Comparison of ENCODE assay signal across 8 mouse cellular contexts in the genomic region with DNA sequence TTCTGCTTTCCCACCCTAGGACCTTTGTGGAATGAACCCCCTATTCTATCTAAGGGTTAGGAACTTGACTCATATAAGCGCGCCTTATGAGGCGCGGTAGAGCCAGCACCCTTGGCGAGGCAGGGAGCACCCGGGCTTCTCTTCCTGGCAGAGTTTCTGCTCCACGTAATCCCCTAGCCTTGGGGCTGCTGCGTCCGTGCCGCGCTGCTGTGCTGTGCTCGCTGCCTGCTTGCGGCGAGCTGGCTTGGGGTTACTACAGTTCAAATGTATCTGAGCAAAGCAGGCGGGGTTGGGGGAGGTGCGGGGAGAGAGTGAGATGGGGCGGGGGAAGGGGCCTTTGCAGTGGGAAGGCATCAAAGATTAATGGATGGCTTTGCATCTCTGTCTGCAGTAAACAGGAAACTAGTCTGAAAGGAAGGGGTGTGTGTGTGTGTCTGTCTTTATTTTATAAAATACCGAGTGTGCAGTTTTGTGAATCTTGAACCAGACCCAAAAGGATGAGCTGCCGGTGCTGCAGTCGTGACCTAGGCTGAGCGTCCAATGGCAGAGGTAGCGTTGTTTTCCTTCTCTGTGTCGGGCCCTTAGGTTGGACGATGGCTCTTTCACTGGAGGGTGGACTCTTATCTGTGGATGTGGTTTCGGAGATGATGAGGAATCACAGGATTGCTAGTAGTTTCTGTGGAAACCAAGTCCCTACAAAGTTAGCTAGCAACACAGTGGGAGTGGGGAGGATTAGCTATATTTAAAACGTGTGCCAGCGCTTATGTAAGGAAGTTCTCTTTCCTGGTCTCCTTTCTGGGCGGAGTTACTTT. TPM values are rescaled to one million over a fixed set of nuclear protein-coding genes. Genes with fewer than 3 reads are reported as not detected.
DNase-seq lines count a peak whose midpoint lies in the region; ATAC-seq and TF ChIP-seq lines count a peak whose summit lies in the region.

No protein-coding gene starts in this region.

- peak overlapping the region; percentile 75 for H3ac ChIP-seq in myocyte (ENCODE audit: control insufficient read depth, insufficient read length)

- H3K4me3 ChIP-seq in bone marrow macrophage, adult 2 months (ENCODE audit: insufficient read depth, low read length): peak overlapping the region; percentile 74
- peak overlapping the region; percentile 99 for H3K4me3 ChIP-seq in heart, embryonic 11.5 days (ENCODE audit: low read depth, low read length)
- peak overlapping the region; percentile 95 for H3K4me3 ChIP-seq in kidney, embryonic 16.5 days (ENCODE audit: low read length)
- H3K4me3 ChIP-seq in liver, adult 2 months (ENCODE audit: insufficient read depth, low read depth, low read length): peak overlapping the region; percentile 95
- H3K4me3 ChIP-seq in myocyte: peak overlapping the region; percentile 85

- H3K79me2 ChIP-seq in liver, adult 2 months (ENCODE audit: control insufficient read depth, insufficient read depth, low read length): peaks cover 3% of the 10 kb centered on the region; the same call in 1 of the 2 replicates
- peaks cover 51% of the 10 kb centered on the region for H3K79me2 ChIP-seq in myocyte (ENCODE audit: control insufficient read depth, insufficient read depth)

- no peaks in the 10 kb centered on the region for H3K9me3 ChIP-seq in heart, embryonic 11.5 days (replicated peaks; ENCODE audit: control insufficient read depth, low read length)
- H3K9me3 ChIP-seq in kidney, embryonic 16.5 days (ENCODE audit: low read length): no peaks in the 10 kb centered on the region

- peaks cover 3% of the 10 kb centered on the region for H3K36me3 ChIP-seq in heart, embryonic 11.5 days (ENCODE audit: control insufficient read depth, insufficient read depth, low read length)
- peaks cover 6% of the 10 kb centered on the region for H3K36me3 ChIP-seq in kidney, embryonic 16.5 days (ENCODE audit: insufficient read depth, low read length)
- peaks cover 3% of the 10 kb centered on the region; the same call in 1 of the 2 replicates for H3K36me3 ChIP-seq in liver, adult 2 months (ENCODE audit: control insufficient read depth, insufficient read depth, low read length)
- H3K36me3 ChIP-seq in myocyte (ENCODE audit: control insufficient read depth, insufficient read depth): peaks cover 4% of the 10 kb centered on the region

- H3K4me2 ChIP-seq in heart, embryonic 11.5 days: peak overlapping the region; percentile 75
- H3K4me2 ChIP-seq in kidney, embryonic 16.5 days (replicated peaks; ENCODE audit: low read depth, low read length): peak overlapping the region; percentile 63
- H3K4me2 ChIP-seq in myocyte (ENCODE audit: low read depth): peak overlapping the region; percentile 89

- no peak for TF ChIP-seq POLR2A in bone marrow macrophage, adult 2 months (IDR thresholded peaks at IDR 0.05; ENCODE audit: borderline replicate concordance, low read depth, low read length)
- no peak for TF ChIP-seq POLR2A in liver, adult 2 months (IDR thresholded peaks at IDR 0.05; ENCODE audit: extremely low read depth, insufficient read depth, low read length)
- peak; percentile 76 for TF ChIP-seq POLR2A in myocyte (IDR thresholded peaks at IDR 0.05; ENCODE audit: insufficient read length, low read depth)

- peak; percentile 77 for ATAC-seq in erythroblast, adult 5-6 weeks (replicated peaks; ENCODE audit: low FRiP score, poor library complexity, severe bottlenecking)
- peak; percentile 85 for ATAC-seq in heart, embryonic 11.5 days (replicated peaks; ENCODE audit: insufficient number of reproducible peaks, low FRiP score, low TSS enrichment)
- peak; percentile 91 for ATAC-seq in kidney, embryonic 16.5 days (ENCODE audit: low FRiP score, low TSS enrichment)

- no peak for TF ChIP-seq CTCF in bone marrow macrophage, adult 2 months (IDR thresholded peaks at IDR 0.05; ENCODE audit: low read depth, low read length)
- no peak for TF ChIP-seq CTCF in liver, adult 2 months (IDR thresholded peaks at IDR 0.05; ENCODE audit: low read depth, low read length)

- DNase-seq in A20 (ENCODE audit: low read depth, low spot score): peak; percentile 91
- peak; percentile 65 for DNase-seq in liver, adult 2 months (ENCODE audit: extremely low read depth, low read depth, low spot score)
- peak; percentile 81 to 87 for DNase-seq in spleen, postnatal 4 days (ENCODE audit: low spot score in 2 of 2)

- H3K27ac ChIP-seq in bone marrow macrophage, adult 2 months (ENCODE audit: insufficient read depth, low read depth, low read length): peak overlapping the region; percentile 92
- H3K27ac ChIP-seq in heart, embryonic 11.5 days (ENCODE audit: low read depth, low read length): peak overlapping the region; percentile 97
- peak overlapping the region; percentile 96 for H3K27ac ChIP-seq in kidney, embryonic 16.5 days (ENCODE audit: low read length)
- peak overlapping the region; percentile 64 for H3K27ac ChIP-seq in liver, adult 2 months (replicated peaks; ENCODE audit: insufficient read depth, low read depth, low read length)

- H3K4me1 ChIP-seq in bone marrow macrophage, adult 2 months (ENCODE audit: control insufficient read depth, insufficient read depth, low read length): peaks cover 36% of the 10 kb centered on the region
- H3K4me1 ChIP-seq in heart, embryonic 11.5 days (ENCODE audit: control insufficient read depth, insufficient read depth, low read length): peaks cover 8% of the 10 kb centered on the region; the same call in 1 of the 2 replicates
- H3K4me1 ChIP-seq in kidney, embryonic 16.5 days (ENCODE audit: insufficient read depth, low read length): peaks cover 25% of the 10 kb centered on the region
- H3K4me1 ChIP-seq in liver, adult 2 months (ENCODE audit: control insufficient read depth, insufficient read depth, low read length): peaks cover 2% of the 10 kb centered on the region; the same call in 1 of the 2 replicates

- peak overlapping the region; percentile 96 for H3K9ac ChIP-seq in heart, embryonic 11.5 days (ENCODE audit: low read depth, low read length)
- H3K9ac ChIP-seq in kidney, embryonic 16.5 days (replicated peaks; ENCODE audit: low read length): peak overlapping the region; percentile 97
- peak overlapping the region; percentile 76 for H3K9ac ChIP-seq in liver, adult 2 months (ENCODE audit: low read depth, low read length)

- H3K27me3 ChIP-seq in heart, embryonic 11.5 days (ENCODE audit: control insufficient read depth, insufficient read depth, low read length): no peaks in the 10 kb centered on the region
- no peaks in the 10 kb centered on the region for H3K27me3 ChIP-seq in kidney, embryonic 16.5 days (ENCODE audit: insufficient read depth, low read length)
- no peaks in the 10 kb centered on the region for H3K27me3 ChIP-seq in liver, adult 2 months (ENCODE audit: control insufficient read depth, insufficient read depth, low read length)
- no peaks in the 10 kb centered on the region for H3K27me3 ChIP-seq in myocyte (ENCODE audit: control insufficient read depth, insufficient read depth, insufficient read length)

- WGBS in heart, embryonic 11.5 days (ENCODE audit: insufficient replicate concordance): 0% methylated on average over 28 of the region's 28 CpGs
- under 1% methylated on average over 28 of the region's 28 CpGs for WGBS in kidney, embryonic 16.5 days
- WGBS in liver, adult 2 months: under 1% methylated on average over 28 of the region's 28 CpGs

TF ChIP-seq in myocyte, 11 proteins besides CTCF, POLR2A, EP300 and RAD21:
- TF ChIP-seq MYOG (IDR thresholded peaks at IDR 0.05; ENCODE audit: control insufficient read depth in 1 of 3, insufficient read depth in 1 of 3, insufficient read length in 2 of 3, low read depth in 2 of 3) (peak in 1 of 3 experiments; percentile 32), POLR2AphosphoS2 (IDR thresholded peaks at IDR 0.05; ENCODE audit: insufficient read length, low read depth) (peak; percentile 71), MYOD1 (IDR thresholded peaks at IDR 0.05; ENCODE audit: control insufficient read depth in 1 of 3, insufficient read length in 2 of 3, low read depth in 2 of 3) (peak in 1 of 3 experiments; percentile 49), MAX (IDR thresholded peaks at IDR 0.05; ENCODE audit: low read depth) (no peak), USF1 (IDR thresholded peaks at IDR 0.05; ENCODE audit: low read depth) (no peak)

RNA-seq across cellular contexts. Expression of a gene that starts 1.4 kb away (rescaled TPM):
- 36.2 and 43.3 TPM in 2 replicates for polyA plus RNA-seq in bone marrow macrophage, adult 2 months (2012; ENCODE audit: insufficient read depth, insufficient read length, missing spikeins)
- total RNA-seq in erythroblast, adult 5-6 weeks (2015; ENCODE audit: low replicate concordance): 193 and 204 TPM in 2 replicates
- 394 and 452 TPM in 2 replicates for total RNA-seq in erythroblast, adult 5-6 weeks (2017; ENCODE audit: low replicate concordance)
- 60.4 and 64.4 TPM in 2 replicates for polyA plus RNA-seq in heart, embryonic 11.5 days (2014; fragmentation: Nextera tagmentation; extraction: Ambion mirVana)
- polyA plus RNA-seq in kidney, embryonic 16.5 days (2015; fragmentation: Nextera tagmentation; extraction: Ambion mirVana): 61.4 and 64.3 TPM in 2 replicates
- 18.0 and 24.0 TPM in 2 replicates for total RNA-seq in liver, adult 2 months (2014; rRNA removed)
- 9.1 and 17.0 TPM in 2 replicates for polyA plus RNA-seq in liver, adult 2 months (2012; rRNA removed)
- 63.6 TPM for polyA plus RNA-seq in myocyte (2012; fragmentation: generic; extraction: Trizol)

RNA-seq across cellular contexts. Expression of a gene that starts 49.9 kb away (rescaled TPM):
- polyA plus RNA-seq in bone marrow macrophage, adult 2 months (2012; ENCODE audit: insufficient read depth, insufficient read length, missing spikeins): 9.7 and 16.5 TPM in 2 replicates
- 224 and 301 TPM in 2 replicates for total RNA-seq in erythroblast, adult 5-6 weeks (2015; ENCODE audit: low replicate concordance)
- 191 and 230 TPM in 2 replicates for total RNA-seq in erythroblast, adult 5-6 weeks (2017; ENCODE audit: low replicate concordance)
- polyA plus RNA-seq in heart, embryonic 11.5 days (2014; fragmentation: Nextera tagmentation; extraction: Ambion mirVana): 54.4 and 58.4 TPM in 2 replicates
- 63.1 and 63.2 TPM in 2 replicates for polyA plus RNA-seq in kidney, embryonic 16.5 days (2015; fragmentation: Nextera tagmentation; extraction: Ambion mirVana)
- 29.9 and 35.0 TPM in 2 replicates for total RNA-seq in liver, adult 2 months (2014; rRNA removed)
- polyA plus RNA-seq in liver, adult 2 months (2012; rRNA removed): 6.2 and 6.7 TPM in 2 replicates
- polyA plus RNA-seq in myocyte (2012; fragmentation: generic; extraction: Trizol): 13.0 TPM

Comparison
In these comparisons a context has a peak if more than half of its experiments do, and no peak if none do; other contexts are left out.
1. Peak in every context shown above with its lines: DNase-seq, ATAC-seq, H3K4me3 ChIP-seq and H3K27ac ChIP-seq.